In genomic region chr13:43615577-43616254, GRCm38 (mm10) we compare ENCODE assay signal across 8 mouse cellular contexts. TPM values are rescaled to one million over a fixed set of nuclear protein-coding genes. Genes with fewer than 3 reads are reported as not detected.
DNase-seq lines count a peak whose midpoint lies in the region; ATAC-seq and TF ChIP-seq lines count a peak whose summit lies in the region.

Gene Rnf182 (plus strand): TSS chr13:43615710.

- peak; percentile 94 for ATAC-seq in hindbrain, embryonic 16.5 days

- no peaks in the 10 kb centered on the region for H3K27me3 ChIP-seq in hindbrain, embryonic 16.5 days (replicated peaks; ENCODE audit: control insufficient read depth, insufficient read depth, low read length)

- peak within 1 kb of the TSS; percentile 46 for H3K27ac ChIP-seq in gastrocnemius, adult 2 months
- H3K27ac ChIP-seq in hindbrain, embryonic 16.5 days (ENCODE audit: low read depth, low read length), result peak within 1 kb of the TSS; percentile 82
- H3K27ac ChIP-seq in left cerebral cortex, adult 2 months, result peak within 1 kb of the TSS; percentile 80

- peak; percentile 47 to 61 for DNase-seq in adrenal gland, adult 18-20 months (ENCODE audit: low spot score in 2 of 2)
- DNase-seq in cerebellum, postnatal 36 days, result peak; percentile 84 to 88
- peak; percentile 80 for DNase-seq in gastrocnemius, adult 2 months
- DNase-seq in left cerebral cortex, adult 2 months (ENCODE audit: extremely low spot score in 1 of 2, low spot score in 2 of 2), result peak; percentile 75 to 80
- peak; percentile 53 for DNase-seq in lung, postnatal 36 days
- DNase-seq in right cerebral cortex, adult 18-20 months, result peak; percentile 84
- peak; percentile 59 for DNase-seq in yolk sac, embryonic 10.5 days (ENCODE audit: low spot score)

- peak within 1 kb of the TSS; percentile 74 for H3K4me3 ChIP-seq in gastrocnemius, adult 2 months
- peak within 1 kb of the TSS; percentile 95 for H3K4me3 ChIP-seq in hindbrain, embryonic 16.5 days (ENCODE audit: low read length)
- H3K4me3 ChIP-seq in left cerebral cortex, adult 2 months, result peak within 1 kb of the TSS; percentile 67

- no peaks in the 10 kb centered on the region for H3K9me3 ChIP-seq in hindbrain, embryonic 16.5 days (ENCODE audit: control insufficient read depth, low read length)

- peak within 1 kb of the TSS; percentile 84 for H3K4me2 ChIP-seq in hindbrain, embryonic 16.5 days (ENCODE audit: low read length)

- no peaks in the 10 kb centered on the region for H3K36me3 ChIP-seq in hindbrain, embryonic 16.5 days (ENCODE audit: control insufficient read depth, insufficient read depth, low read length)

- H3K4me1 ChIP-seq in hindbrain, embryonic 16.5 days (ENCODE audit: control insufficient read depth, insufficient read depth, low read depth, low read length), result peaks cover 18% of the 10 kb centered on the region

- intact Hi-C loops in gastrocnemius, adult 2 months (cut with DNase I), result no loop called here
- intact Hi-C loops in left cerebral cortex, adult 2 months (cut with DNase I), result loop anchor here (5.0 kb wide), 2 partner anchors 52 to 67 kb away; no protein-coding TSS in a partner anchor

- WGBS in hindbrain, embryonic 16.5 days, result under 1% methylated on average over 58 of the region's 58 CpGs

- peak within 1 kb of the TSS; percentile 93 for H3K9ac ChIP-seq in hindbrain, embryonic 16.5 days (ENCODE audit: low read depth, low read length)

- TF ChIP-seq CTCF in gastrocnemius, adult 2 months (IDR thresholded peaks at IDR 0.05), result no peak
- no peak for TF ChIP-seq CTCF in left cerebral cortex, adult 2 months (IDR thresholded peaks at IDR 0.05)

RNA-seq across cellular contexts. Expression of gene Rnf182, which starts in this region (rescaled TPM):
- under 1 TPM; 0.54 to 0.56 TPM for total RNA-seq in adrenal gland, adult 18-20 months (2021)
- total RNA-seq in gastrocnemius, adult 2 months (2021), result under 1 TPM in 1 of 2 experiments, not detected in 1; 0.08 TPM
- polyA plus RNA-seq in hindbrain, embryonic 16.5 days (2015; fragmentation: Nextera tagmentation; extraction: Ambion mirVana), result 30.5 and 34.1 TPM in 2 replicates
- total RNA-seq in left cerebral cortex, adult 2 months (2021), result 1 to 10 TPM; 7.6 to 7.8 TPM

Comparison
In these comparisons a context has a peak if more than half of its experiments do, and no peak if none do; other contexts are left out.
1. Peak in every context shown above with its lines: DNase-seq, ATAC-seq, H3K4me3 ChIP-seq and H3K27ac ChIP-seq.
2. RNA of gene Rnf182 (total RNA-seq): 7.6 to 7.8 TPM in left cerebral cortex, adult 2 months; 0.54 to 0.56 TPM in adrenal gland, adult 18-20 months and 0.08 TPM in gastrocnemius, adult 2 months; every median in the first group is over 4 times any median in the second.
3. Peak in DNase-seq in adrenal gland, adult 18-20 months; RNA of the gene not detected or under 1 TPM.
4. Peak in DNase-seq, H3K4me3 ChIP-seq and H3K27ac ChIP-seq in gastrocnemius, adult 2 months; RNA of the gene not detected or under 1 TPM.